Mouse (Mus musculus) CH12.LX (cell line): ENCODE measurements at regions not wholly inside any gene's neighbourhood (a gene's known extent, or its start where the extent isn't known, plus 50 kb on each side); places are given as distances from the start of the nearest gene placed in this dataset.

Experiments
- DNase-seq: peaks from one replicate; pipeline ENCODE4 v3.0.0-alpha.2; 2013; ENCODE audit errors: extremely low read depth
- H3K27ac ChIP-seq: 2 replicates; pipeline ENCODE4 v1.5.1; 2012; ENCODE audit warnings: low read depth, mild to moderate bottlenecking, control low read depth, moderate library complexity; ENCODE audit not compliant: insufficient read depth
- H3K27me3 ChIP-seq: replicated peaks from 2 replicates; pipeline ENCODE3; 2012; ENCODE audit warnings: inconsistent platforms
- H3K36me3 ChIP-seq, 2 experiments: replicated peaks in 1 of 2; 2 replicates each; pipeline versions ENCODE3 to v1.6.1; 2012; ENCODE audit warnings: inconsistent platforms in 1 of 2, low read length in 1 of 2, mild to moderate bottlenecking in 1 of 2, mixed read lengths in 1 of 2, moderate library complexity in 1 of 2; ENCODE audit not compliant: control insufficient read depth in 1 of 2, insufficient read depth in 1 of 2
- H3K4me1 ChIP-seq, 2 experiments: 2 replicates each; pipeline ENCODE4 v1.6.1; 2012; ENCODE audit warnings: inconsistent platforms in 1 of 2, moderate library complexity in 1 of 2; ENCODE audit not compliant: insufficient read depth in 2 of 2, control insufficient read depth in 1 of 2
- H3K4me2 ChIP-seq: 2 replicates; pipeline ENCODE4 v1.6.1; 2012; ENCODE audit warnings: low read depth, mild to moderate bottlenecking, control low read depth; ENCODE audit not compliant: poor library complexity, insufficient read depth, severe bottlenecking
- H3K4me3 ChIP-seq, 3 experiments: fragments of 150-350 bp in 1 of 3; sonication (generic) in 1 of 3; replicated peaks in 1 of 3; 2 replicates each; pipeline versions ENCODE3 to v1.5.1; 2011 to 2012; ENCODE audit warnings: low read depth in 2 of 3, low read length in 2 of 3, mild to moderate bottlenecking in 2 of 3, moderate library complexity in 2 of 3, control low read depth in 1 of 3, improper control_type of control experiment in 1 of 3, inconsistent platforms in 1 of 3, mixed read lengths in 1 of 3; ENCODE audit not compliant: poor library complexity in 1 of 3
- H3K79me2 ChIP-seq: replicated peaks from 2 replicates; pipeline ENCODE4 v1.6.1; 2012; ENCODE audit warnings: mild to moderate bottlenecking, moderate library complexity; ENCODE audit not compliant: control insufficient read depth, poor library complexity, insufficient read depth, severe bottlenecking; ENCODE audit errors: extremely low read depth
- H3K9ac ChIP-seq: 2 replicates; pipeline ENCODE4 v1.6.1; 2012; ENCODE audit warnings: low read depth, mild to moderate bottlenecking, control low read depth, moderate library complexity; ENCODE audit not compliant: insufficient read depth
- H3K9me3 ChIP-seq: replicated peaks from 2 replicates; pipeline ENCODE3; 2012; ENCODE audit warnings: low read length, inconsistent platforms, mixed read lengths
- CTCF ChIP-seq, 2 experiments: IDR thresholded peaks in 1 of 2; conservative IDR thresholded peaks in 1 of 2; 2 replicates each; pipeline ENCODE4 v1.5.1; 2011 to 2012; ENCODE audit warnings: low read depth in 2 of 2, low read length in 2 of 2, improper control_type of control experiment in 1 of 2, inconsistent platforms in 1 of 2, mild to moderate bottlenecking in 1 of 2, moderate library complexity in 1 of 2
- E2F4 ChIP-seq: IDR thresholded peaks from 2 replicates; pipeline ENCODE4 v1.6.1; 2011; ENCODE audit warnings: low read depth, low read length, improper control_type of control experiment; ENCODE audit not compliant: insufficient replicate concordance
- ELF1 ChIP-seq: IDR thresholded peaks from 2 replicates; pipeline ENCODE4 v1.6.1; 2014; ENCODE audit warnings: low read depth, mild to moderate bottlenecking, inconsistent platforms, low read length, improper control_type of control experiment
- JUN ChIP-seq: IDR thresholded peaks from 2 replicates; pipeline ENCODE4 v1.6.1; 2011; ENCODE audit warnings: low read depth, mild to moderate bottlenecking, low read length, improper control_type of control experiment, moderate library complexity; ENCODE audit not compliant: insufficient read depth
- MAZ ChIP-seq: IDR thresholded peaks from 2 replicates; pipeline ENCODE4 v1.6.1; 2012; ENCODE audit warnings: low read depth, mild to moderate bottlenecking, inconsistent platforms, low read length, improper control_type of control experiment, moderate library complexity
- MEF2A ChIP-seq: IDR thresholded peaks from 2 replicates; pipeline ENCODE4 v1.6.1; 2014; ENCODE audit warnings: low read depth, mild to moderate bottlenecking, inconsistent platforms, low read length, improper control_type of control experiment, borderline replicate concordance
- MYC ChIP-seq: IDR thresholded peaks from 2 replicates; pipeline ENCODE4 v1.6.1; 2011; ENCODE audit warnings: low read depth, mild to moderate bottlenecking, improper control_type of control experiment, low read length
- NELFE ChIP-seq: IDR thresholded peaks from 2 replicates; pipeline ENCODE4 v1.6.1; 2011; ENCODE audit warnings: low read depth, low read length, improper control_type of control experiment
- NRF1 ChIP-seq: IDR thresholded peaks from 2 replicates; pipeline ENCODE4 v1.6.1; 2014; ENCODE audit warnings: low read depth, mild to moderate bottlenecking, inconsistent platforms, low read length, improper control_type of control experiment, moderate library complexity
- RAD21 ChIP-seq: IDR thresholded peaks from 2 replicates; pipeline ENCODE4 v1.6.1; 2011; ENCODE audit warnings: low read depth, mild to moderate bottlenecking, low read length, improper control_type of control experiment, moderate library complexity
- SIN3A ChIP-seq: IDR thresholded peaks from 2 replicates; pipeline ENCODE4 v1.6.1; 2012; ENCODE audit warnings: low read length, improper control_type of control experiment, inconsistent platforms
- SMC3 ChIP-seq: IDR thresholded peaks from 2 replicates; pipeline ENCODE4 v1.6.1; 2011; ENCODE audit warnings: low read depth, low read length, improper control_type of control experiment
- USF2 ChIP-seq: conservative IDR thresholded peaks from 2 replicates; pipeline ENCODE4 v1.6.1; 2011; ENCODE audit warnings: low read depth, low read length, improper control_type of control experiment
- ZC3H11A ChIP-seq: IDR thresholded peaks from 2 replicates; pipeline ENCODE4 v1.6.1; 2012; ENCODE audit warnings: low read depth, mild to moderate bottlenecking, inconsistent platforms, low read length, improper control_type of control experiment
- ZMIZ1 ChIP-seq: IDR thresholded peaks from 2 replicates; pipeline ENCODE4 v1.6.1; 2012; ENCODE audit warnings: low read depth, mild to moderate bottlenecking, inconsistent platforms, low read length, improper control_type of control experiment
- ZNF384 ChIP-seq: IDR thresholded peaks from 2 replicates; pipeline ENCODE4 v1.6.1; 2012; ENCODE audit warnings: low read depth, low read length, improper control_type of control experiment, inconsistent platforms
- dilution Hi-C: fragments of 300-500 bp; cut with MboI; formaldehyde crosslinking; loops from 2 replicates; pipeline ENCODE4 v1.14.3; 2020; ENCODE audit warnings: low sequenced_read_pairs; ENCODE audit not compliant: extremely low pct_unique_long_range_greater_than_20kb, extremely low pct_ligation_motif_present
- in situ Hi-C: fragments of 300-500 bp; cut with MboI; formaldehyde crosslinking; loops from 3 replicates; pipeline ENCODE4 v1.14.3; 2019; ENCODE audit warnings: low sequenced_read_pairs, low pct_ligation_motif_present, low pct_unique_long_range_greater_than_20kb, mixed read lengths

DNA sequence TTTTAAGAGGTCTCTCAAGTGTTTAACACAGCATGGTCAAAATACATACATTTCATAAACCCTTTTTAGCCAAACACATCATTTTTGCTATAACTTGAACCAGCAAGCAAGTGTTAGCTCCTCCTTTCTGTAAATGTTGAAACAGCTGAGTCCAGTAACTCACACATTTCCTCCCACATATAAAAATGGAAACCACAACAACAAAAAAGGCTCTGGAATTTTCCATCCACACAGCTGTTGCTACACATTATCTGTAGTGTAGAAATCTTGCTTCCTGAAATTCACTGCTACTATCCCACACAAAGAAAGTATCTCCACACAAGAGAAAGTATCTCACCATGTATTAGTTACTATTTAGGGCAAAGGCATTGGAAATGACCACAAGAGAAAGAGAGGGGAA is 96.7 kb upstream of the Tbl1x start:
- Histone ChIP-seq H3K27me3 (no peaks in the 10 kb centered on the region), H3K4me3 (no peak overlapping the region), H3K4me1 (no peaks in the 10 kb centered on the region), H3K79me2 (no peaks in the 10 kb centered on the region), H3K4me2 (no peak overlapping the region), H3K9me3 (no peaks in the 10 kb centered on the region), H3K9ac (no peak overlapping the region), H3K27ac (no peak overlapping the region), H3K36me3 (no peaks in the 10 kb centered on the region)
- dilution Hi-C loops (no loop called here), in situ Hi-C loops (no loop called here)
- TF ChIP-seq SIN3A (no peak), NRF1 (no peak), MEF2A (no peak), NELFE (no peak), RAD21 (no peak), ZMIZ1 (no peak), MYC (no peak), USF2 (no peak), MAZ (no peak), ZNF384 (no peak), E2F4 (no peak), JUN (no peak), ELF1 (no peak), ZC3H11A (no peak)
- no peak for DNase-seq

- no peak overlapping the region for H3K9ac ChIP-seq
- no peaks in the 10 kb centered on the region for H3K4me1 ChIP-seq
- no peaks in the 10 kb centered on the region for H3K79me2 ChIP-seq
- H3K4me3 ChIP-seq: no peak overlapping the region
- dilution Hi-C loops (no loop called here), in situ Hi-C loops (no loop called here)
- no peak overlapping the region for H3K27ac ChIP-seq
- DNase-seq: no peak
- no peaks in the 10 kb centered on the region for H3K27me3 ChIP-seq
- H3K36me3 ChIP-seq: no peaks in the 10 kb centered on the region
- no peaks in the 10 kb centered on the region for H3K9me3 ChIP-seq
- TF ChIP-seq CTCF (conservative IDR thresholded peaks at IDR 0.05 in 1 of 2, IDR thresholded peaks at IDR 0.05 in 1 of 2; ENCODE audit: low read depth in 2 of 2, low read length in 2 of 2) (peak in 1 of 2 experiments; percentile 46; a peak in 2 of 4 replicates), RAD21 (peak; percentile 40), SMC3 (peak; percentile 48), SIN3A (no peak)
- H3K4me2 ChIP-seq: no peak overlapping the region
These were observed 93.0 kb upstream of the Tbl1x start for GRCm38 (mm10) chrX:77417766-77418165.
